Mouse (Mus musculus) bone marrow, adult 2 months (tissue): Measurements from ENCODE around the gene Nme2.

Source experiments
- CTCF ChIP-seq: fragments of 200-500 bp; IDR thresholded peaks from 2 replicates; pipeline ENCODE4 v1.5.1; 2011; ENCODE audit warnings: low read length, control low read depth; ENCODE audit not compliant: control insufficient read depth, insufficient read depth
- POLR2A ChIP-seq: fragments of 200-500 bp; IDR thresholded peaks from 2 replicates; pipeline ENCODE4 v1.6.1; 2011; ENCODE audit warnings: low read depth, mild to moderate bottlenecking, control low read depth, low read length, borderline replicate concordance; ENCODE audit not compliant: control insufficient read depth

- TF ChIP-seq POLR2A (peak; percentile 42; the same call in 1 of the 2 replicates), CTCF (no peak)
These were observed 40.5 kb upstream of the Nme2 start for GRCm38 (mm10) chr11:93996306-93997140.
